Mouse (Mus musculus) mature B cell (primary cell): ENCODE data around the gene Scd3.
"Not testable (repeated sequence)": the region's sequence is repeated elsewhere in the genome, so short reads cannot be mapped to it uniquely, and the experiment has no call there.

ENCODE experiments used
- in situ Hi-C: fragments of 300-500 bp; cut with MboI; formaldehyde crosslinking; loops from 2 replicates; pipeline ENCODE4 v1.14.3; 2019

Scd3 gene

GRCm38 (mm10) chr19:44231608-44232151 lies 28.6 kb downstream of the Scd3 start:
- in situ Hi-C loops: no loop called here

GRCm38 (mm10) chr19:44237471-44238006 lies 34.5 kb downstream of the Scd3 start:
- in situ Hi-C loops: no loop called here

- in situ Hi-C loops: no loop called here
Measured at GRCm38 (mm10) chr19:44238906-44239305, 35.8 kb downstream of the Scd3 start.

- in situ Hi-C loops: loop anchor here (5.0 kb wide), 1 partner anchor 52 kb away; no protein-coding TSS in a partner anchor
Measured at GRCm38 (mm10) chr19:44245761-44246171, 42.7 kb downstream of the Scd3 start.

- in situ Hi-C loops: loop anchor here (5.0 kb wide), 1 partner anchor 51 kb away; no protein-coding TSS in a partner anchor
Measured at GRCm38 (mm10) chr19:44246341-44246911, 43.4 kb downstream of the Scd3 start.

- in situ Hi-C loops: loop anchor here (5.0 kb wide), 1 partner anchor 50 kb away; no protein-coding TSS in a partner anchor
Measured at GRCm38 (mm10) chr19:44247281-44248080, 44.4 kb downstream of the Scd3 start.

- in situ Hi-C loops: loop anchor here (5.0 kb wide), 1 partner anchor 49 kb away; no protein-coding TSS in a partner anchor
Measured at GRCm38 (mm10) chr19:44248081-44248853, 45.2 kb downstream of the Scd3 start.

- in situ Hi-C loops: loop anchor here (5.0 kb wide), 1 partner anchor 48 kb away; no protein-coding TSS in a partner anchor
Measured at GRCm38 (mm10) chr19:44248854-44249351, 45.8 kb downstream of the Scd3 start.

- in situ Hi-C loops: not testable (repeated sequence)
Measured at GRCm38 (mm10) chr19:44251138-44251537, 48.1 kb downstream of the Scd3 start.

- in situ Hi-C loops: no loop called here
Measured at GRCm38 (mm10) chr19:44251936-44252558, 49.0 kb downstream of the Scd3 start.

GRCm38 (mm10) chr19:44254106-44254505 lies 51.0 kb downstream of the Scd3 start:
- in situ Hi-C loops: not testable (repeated sequence)

GRCm38 (mm10) chr19:44257377-44257966 lies 54.4 kb downstream of the Scd3 start:
- in situ Hi-C loops: no loop called here

- in situ Hi-C loops: no loop called here
Measured at GRCm38 (mm10) chr19:44259484-44259883, 56.4 kb downstream of the Scd3 start.

GRCm38 (mm10) chr19:44260487-44260886 lies 57.4 kb downstream of the Scd3 start:
- in situ Hi-C loops: no loop called here

GRCm38 (mm10) chr19:44261774-44262173 lies 58.7 kb downstream of the Scd3 start:
- in situ Hi-C loops: no loop called here

- in situ Hi-C loops: no loop called here
Measured at GRCm38 (mm10) chr19:44263581-44263980, 60.5 kb downstream of the Scd3 start.

GRCm38 (mm10) chr19:44264226-44264625 lies 61.2 kb downstream of the Scd3 start:
- in situ Hi-C loops: no loop called here

- in situ Hi-C loops: no loop called here
Measured at GRCm38 (mm10) chr19:44265300-44265699, 62.2 kb downstream of the Scd3 start.

- in situ Hi-C loops: no loop called here
Measured at GRCm38 (mm10) chr19:44265911-44266337, 62.9 kb downstream of the Scd3 start.

GRCm38 (mm10) chr19:44266458-44266823 lies 63.4 kb downstream of the Scd3 start:
- in situ Hi-C loops: no loop called here
